Mouse (Mus musculus): ENCODE results near the gene Gopc.
"Not testable (repeated sequence)": the region's sequence is repeated elsewhere in the genome, so short reads cannot be mapped to it uniquely, and the experiment has no call there.

Gopc gene

GRCm38 (mm10) chr10:52387192-52387591 lies 5.3 kb upstream of the Gopc start:
- DNase-seq: no peak

GRCm38 (mm10) chr10:52384823-52385610 lies 3.1 kb upstream of the Gopc start:
- peak; percentile 76 for DNase-seq

- DNase-seq: no peak
Measured at GRCm38 (mm10) chr10:52383522-52383921, 1.6 kb upstream of the Gopc start.

- peak; percentile 66 for DNase-seq
Measured at GRCm38 (mm10) chr10:52383022-52383421, 1.1 kb upstream of the Gopc start.

DNA sequence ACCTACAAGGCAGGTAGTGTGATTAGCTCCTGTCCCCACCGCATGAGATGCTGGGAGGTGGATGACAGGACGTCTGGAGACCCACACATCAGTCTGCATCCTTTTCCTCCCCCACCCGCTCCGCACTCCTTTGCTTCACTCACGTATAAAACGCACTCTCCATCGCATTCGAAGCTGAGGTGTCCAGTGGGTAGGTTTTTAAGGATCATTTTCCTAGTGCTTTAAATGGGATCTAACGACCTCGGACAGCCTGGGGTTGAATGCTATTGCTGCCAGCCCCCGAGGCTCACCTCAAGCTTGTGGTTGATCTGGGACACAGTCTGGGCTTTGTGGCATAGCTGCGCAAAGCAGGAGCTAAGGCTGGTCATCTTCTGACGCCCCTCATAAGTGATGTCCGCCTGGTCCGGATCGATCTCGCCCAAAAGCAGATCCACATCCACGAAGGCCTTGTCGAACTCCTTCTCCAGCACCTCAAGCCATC lies 563 bp downstream of the Gopc start:
- DNase-seq: no peak

DNA sequence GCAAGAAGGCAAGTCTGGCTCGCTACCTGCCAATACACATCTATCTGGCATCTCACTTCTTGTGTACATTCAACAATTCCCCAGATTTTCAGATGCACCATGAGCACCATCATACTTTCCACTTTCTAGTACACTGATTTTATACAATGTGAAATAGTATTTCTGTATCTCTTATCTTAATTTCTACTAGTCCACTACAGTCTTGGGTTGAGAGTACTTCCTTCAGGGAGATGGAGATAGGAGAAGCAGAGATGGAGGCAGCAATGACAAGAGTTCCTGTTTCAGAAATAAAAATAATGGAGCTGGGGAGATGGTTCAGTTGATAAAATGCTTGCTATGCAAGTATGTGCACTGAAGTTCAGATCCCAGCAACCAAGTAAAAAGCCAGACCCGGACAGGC lies 4.1 kb downstream of the Gopc start:
- no peak for DNase-seq

DNA sequence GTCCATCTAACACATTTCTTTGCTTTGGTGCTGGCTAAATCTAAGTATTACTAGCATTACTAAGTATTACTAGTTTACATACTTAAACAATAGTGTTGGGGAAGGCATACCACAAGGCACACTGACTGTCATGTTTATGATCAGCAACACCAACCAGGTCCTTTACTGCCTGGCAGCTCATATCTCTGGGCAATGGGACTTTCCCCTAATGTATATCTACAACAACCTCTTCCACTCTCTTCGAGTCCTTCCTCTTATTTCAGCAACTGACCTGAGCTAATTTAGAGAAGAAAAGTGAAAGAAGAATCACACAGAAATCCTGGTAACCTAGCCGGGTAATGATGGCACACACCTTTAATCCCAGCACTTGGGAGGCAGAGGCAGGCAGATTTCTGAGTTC lies 5.5 kb downstream of the Gopc start:
- DNase-seq: no peak

GRCm38 (mm10) chr10:52374651-52375050 lies 7.3 kb downstream of the Gopc start:
- peak; percentile 80 for DNase-seq

DNA sequence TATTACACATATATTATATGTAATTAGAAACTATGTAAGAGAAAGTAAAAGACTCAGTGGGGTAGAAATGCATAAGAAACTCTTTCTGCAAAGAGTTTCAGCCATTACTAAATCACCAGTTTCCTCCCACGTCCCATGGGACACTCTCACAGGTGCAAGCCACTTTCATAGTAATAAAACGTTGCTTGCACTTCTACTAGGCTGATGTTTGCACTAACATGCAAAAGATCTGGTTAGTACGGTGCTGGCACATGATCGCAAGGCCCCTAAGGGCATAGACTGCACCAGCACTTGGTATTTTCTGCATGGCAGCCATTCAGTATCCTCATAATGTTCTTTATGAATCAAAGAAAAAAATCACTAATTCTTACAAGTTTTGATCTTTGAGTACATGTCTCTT lies 8.1 kb downstream of the Gopc start:
- DNase-seq: no peak

GRCm38 (mm10) chr10:52368376-52368775 lies 13.5 kb downstream of the Gopc start:
- no peak for DNase-seq

DNA sequence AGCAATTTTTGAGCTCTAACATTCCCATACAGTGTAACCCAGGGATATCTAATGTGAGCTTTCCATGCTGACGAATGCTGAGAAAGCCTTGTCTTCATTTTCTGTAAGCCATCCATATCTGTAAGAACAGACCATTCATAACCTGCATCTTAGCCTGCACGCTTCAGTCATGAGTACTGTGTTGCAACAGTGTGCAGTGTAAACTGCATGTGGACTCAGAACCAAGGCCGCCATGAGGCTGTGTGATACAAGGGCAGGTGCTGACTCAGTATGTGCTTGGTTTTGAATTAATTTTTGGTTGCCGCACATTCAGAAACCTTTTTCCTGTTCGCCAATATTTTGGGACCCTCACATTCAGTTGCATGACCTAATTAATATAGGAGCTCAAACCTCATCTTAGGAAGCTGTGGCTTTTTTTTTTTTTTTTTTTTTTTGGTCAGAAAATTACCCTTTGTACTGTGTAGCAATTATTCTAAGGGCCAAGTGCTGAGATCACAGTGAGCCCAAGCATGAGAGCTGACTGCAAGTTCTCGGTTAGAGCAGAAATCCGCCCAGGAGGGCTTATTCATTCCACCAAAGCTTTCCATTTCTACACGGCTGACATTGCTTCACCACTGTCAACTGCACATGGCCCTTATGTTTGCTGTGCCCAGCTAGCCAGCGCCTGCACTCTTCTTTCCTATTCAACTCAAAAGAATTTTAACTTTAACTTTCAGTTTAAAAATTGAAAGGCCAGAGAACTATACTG lies 20.9 kb downstream of the Gopc start:
- peak; percentile 44 for DNase-seq

GRCm38 (mm10) chr10:52360241-52360735 lies 21.6 kb downstream of the Gopc start:
- no peak for DNase-seq

DNA sequence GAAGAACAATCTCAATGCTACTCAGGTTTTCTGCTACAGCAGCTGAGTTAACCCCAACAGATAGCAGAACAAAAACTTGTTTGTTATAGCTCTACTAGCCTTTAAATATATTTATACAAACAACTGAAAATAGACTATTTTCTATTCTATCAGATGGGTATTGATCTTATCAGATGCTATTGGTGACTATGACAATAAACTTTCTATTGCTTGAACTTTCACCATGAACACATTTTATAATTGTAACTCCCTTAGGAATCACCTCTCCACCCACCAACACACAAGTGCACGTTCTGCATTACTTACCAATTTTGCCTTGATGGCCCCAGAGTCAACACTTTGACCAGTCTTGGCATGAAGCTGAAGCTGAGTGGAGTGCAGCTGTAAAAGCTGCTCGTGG lies 23.5 kb downstream of the Gopc start, which contains the start of gene Gm26741:
Gene Gm26741, plus strand, starts transcription at position 301 of the 400 bp plus-strand sequence.
- no peak for DNase-seq

DNA sequence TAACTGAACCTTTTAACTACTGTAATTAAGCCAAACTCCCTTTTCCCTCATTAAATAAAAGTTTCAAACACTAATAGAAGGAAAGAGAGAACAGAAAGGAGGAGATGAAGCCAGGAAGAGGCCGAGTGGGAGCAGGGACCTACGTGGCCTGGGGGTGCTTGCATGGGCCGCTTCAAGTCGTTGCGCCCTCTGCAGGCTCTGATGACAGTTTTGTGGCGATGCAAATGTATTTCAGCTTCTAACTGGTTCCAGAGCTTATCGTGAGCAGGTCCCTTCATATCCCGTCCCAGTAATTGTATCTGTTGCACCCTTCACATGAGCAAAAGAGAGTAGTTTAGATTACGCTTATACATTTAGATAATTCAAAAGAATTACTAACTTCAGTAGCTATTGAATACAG lies 28.7 kb downstream of the Gopc start:
- DNase-seq: no peak

- DNase-seq: peak; percentile 20
Measured at GRCm38 (mm10) chr10:52343324-52343723, 38.6 kb downstream of the Gopc start.

GRCm38 (mm10) chr10:52331007-52331406 lies 50.9 kb downstream of the Gopc start:
- DNase-seq: peak; percentile 76

DNA sequence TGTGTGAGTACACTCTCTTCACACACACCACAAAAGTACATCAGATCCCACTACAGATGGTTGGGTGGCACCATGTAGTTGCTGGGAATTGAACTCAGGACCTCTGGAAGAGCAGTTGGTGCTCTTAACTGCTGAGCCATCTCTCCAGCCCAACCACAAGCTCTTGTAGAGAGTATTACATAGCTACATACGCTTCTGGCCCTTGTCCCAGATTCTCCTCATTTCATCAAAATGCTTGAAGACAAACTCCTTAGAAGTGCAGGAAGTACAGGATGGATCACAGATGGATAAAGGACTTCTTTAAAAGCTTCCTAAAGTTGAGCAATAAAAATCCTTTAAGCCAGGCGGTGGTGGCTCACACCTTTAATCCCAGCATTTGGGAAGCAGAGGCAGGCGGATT lies 60.0 kb downstream of the Gopc start:
- DNase-seq: no peak

DNA sequence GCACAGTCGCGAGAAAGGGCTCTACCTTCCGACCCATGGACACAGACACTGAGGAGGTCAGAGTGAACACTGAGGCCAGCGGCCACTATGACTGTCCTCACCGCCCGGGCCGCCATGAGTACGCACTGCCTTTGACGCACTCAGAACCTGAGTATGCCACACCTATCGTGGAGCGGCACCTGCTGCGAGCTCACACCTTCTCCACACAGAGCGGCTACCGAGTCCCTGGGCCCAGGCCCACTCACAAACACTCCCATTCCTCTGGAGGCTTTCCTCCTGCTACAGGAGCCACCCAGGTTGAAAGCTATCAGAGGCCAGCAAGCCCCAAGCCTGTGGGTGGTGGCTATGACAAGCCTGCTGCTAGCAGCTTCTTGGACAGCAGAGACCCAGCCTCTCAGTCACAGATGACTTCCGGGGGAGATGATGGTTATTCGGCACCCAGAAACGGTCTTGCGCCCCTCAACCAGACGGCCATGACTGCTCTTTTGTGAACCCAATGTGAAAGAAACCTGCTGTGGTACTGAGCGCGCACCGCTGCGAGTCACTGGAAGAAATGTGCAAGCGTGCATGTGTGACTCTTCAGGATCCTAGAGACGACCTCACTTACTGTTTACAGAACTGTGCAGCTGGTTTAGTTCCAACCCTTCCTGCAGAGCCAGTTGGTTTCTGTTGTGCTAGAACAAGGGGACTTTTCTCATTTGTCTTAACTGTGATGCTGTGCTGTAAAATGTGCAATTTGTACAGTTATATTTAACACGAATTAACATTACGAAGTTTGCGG lies 62.2 kb downstream of the Gopc start:
- no peak for DNase-seq

GRCm38 (mm10) chr10:52309196-52309595 lies 72.7 kb downstream of the Gopc start:
- peak; percentile 83 for DNase-seq

- peak; percentile 31 for DNase-seq
Measured at GRCm38 (mm10) chr10:52304574-52304973, 77.3 kb downstream of the Gopc start.

DNA sequence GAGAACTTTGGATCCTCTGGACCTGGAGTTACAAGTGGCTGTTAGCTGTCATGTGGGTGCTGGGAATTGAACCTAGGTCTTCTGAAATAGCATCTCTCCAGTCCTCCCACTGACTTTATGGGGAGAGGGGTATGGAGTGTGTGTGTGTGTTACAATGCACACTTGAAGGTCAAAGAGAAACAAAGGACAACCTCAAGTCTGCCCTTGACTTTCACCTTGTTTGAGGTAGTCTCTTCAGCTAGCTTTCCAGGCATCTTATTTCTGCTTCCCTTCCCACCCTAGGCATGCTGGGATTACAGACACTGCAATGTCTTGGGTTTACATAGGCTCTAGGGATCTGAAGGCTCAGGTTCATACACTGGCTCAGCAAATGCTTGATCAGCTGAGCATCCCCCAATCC lies 79.7 kb downstream of the Gopc start:
- DNase-seq: no peak

GRCm38 (mm10) chr10:52301766-52302165 lies 80.2 kb downstream of the Gopc start:
- DNase-seq: no peak

DNA sequence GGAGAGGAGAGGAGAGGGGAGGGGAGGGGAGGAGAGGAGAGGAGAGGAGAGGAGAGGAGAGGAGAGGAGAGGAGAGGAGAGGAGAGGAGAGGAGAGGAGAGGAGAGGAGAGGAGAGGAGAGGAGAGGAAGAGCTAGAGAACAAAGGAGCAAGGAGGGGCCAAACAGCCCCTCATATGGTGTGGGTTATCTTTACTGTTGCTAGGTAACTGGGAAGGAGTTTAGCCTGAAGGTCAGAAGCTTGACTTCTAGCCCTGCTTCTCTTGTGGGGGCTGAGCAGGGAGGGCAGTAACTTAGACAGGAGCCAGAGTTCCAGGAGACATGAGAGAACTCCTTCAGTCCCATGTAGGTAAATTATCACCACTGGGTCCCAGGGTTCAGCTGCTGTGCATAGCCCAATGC lies 83.4 kb downstream of the Gopc start:
- not testable (repeated sequence) for DNase-seq
